Mouse (Mus musculus): ENCODE data around the gene Sestd1.
A peak's percentile ranks its signal among the peaks of the same experiment; 100 is the strongest.

The Sestd1 gene

GRCm38 (mm10) chr2:77280512-77281409 lies at the start of gene Sestd1:
Gene Sestd1, minus strand, starts transcription at chr2:77280592.
- DNase-seq (ENCODE audit: low spot score) = peak; percentile 68

DNA sequence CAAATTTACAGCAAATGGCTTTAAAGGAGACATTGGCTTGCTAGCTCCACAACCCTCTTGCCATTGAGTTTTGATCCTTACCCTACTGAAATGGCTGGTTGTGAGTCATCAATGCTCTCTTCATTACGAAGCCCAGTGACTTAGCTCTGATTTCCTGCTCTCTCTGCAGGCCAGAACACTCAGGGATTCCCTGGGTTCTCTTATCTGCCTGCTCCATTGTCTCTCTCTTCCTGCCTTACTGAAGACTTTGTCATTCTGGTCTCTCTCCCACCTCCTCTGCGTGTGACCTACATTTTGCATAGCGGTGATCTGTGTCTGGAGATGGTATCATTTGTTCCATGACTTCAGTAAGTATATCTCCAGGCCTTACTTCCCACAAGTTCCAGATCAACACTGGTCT lies 46.9 kb upstream of the Sestd1 start:
- DNase-seq (ENCODE audit: low spot score) = no peak

GRCm38 (mm10) chr2:77323739-77324138 lies 43.3 kb upstream of the Sestd1 start:
- no peak for DNase-seq (ENCODE audit: low spot score)

GRCm38 (mm10) chr2:77323156-77323555 lies 42.8 kb upstream of the Sestd1 start:
- DNase-seq (ENCODE audit: low spot score) = no peak

GRCm38 (mm10) chr2:77319196-77319595 lies 38.8 kb upstream of the Sestd1 start:
- DNase-seq (ENCODE audit: low spot score) = no peak

DNA sequence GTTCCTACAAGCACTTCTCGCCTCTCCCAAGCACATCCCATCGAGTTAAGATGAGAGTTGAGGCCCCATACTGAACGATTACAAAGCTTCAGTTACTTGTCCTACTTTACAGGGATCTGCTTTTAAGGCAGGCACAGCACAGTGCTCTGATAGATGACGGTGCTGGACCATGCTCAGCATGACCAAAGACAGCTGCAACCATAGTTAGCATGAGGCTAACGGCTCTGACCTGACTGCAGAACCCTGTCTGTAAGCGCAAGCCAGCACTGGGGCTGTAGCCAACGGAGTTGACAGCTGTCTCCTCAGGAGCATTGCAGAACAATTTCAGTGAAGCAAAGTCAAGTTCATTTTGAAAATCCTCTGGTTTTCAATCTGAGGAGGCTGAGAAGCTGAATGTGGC lies 36.6 kb upstream of the Sestd1 start:
- DNase-seq (ENCODE audit: low spot score) = no peak

- DNase-seq (ENCODE audit: low spot score) = no peak
Measured at GRCm38 (mm10) chr2:77313846-77314245, 33.5 kb upstream of the Sestd1 start.

GRCm38 (mm10) chr2:77312616-77313015 lies 32.2 kb upstream of the Sestd1 start:
- DNase-seq (ENCODE audit: low spot score) = no peak

- peak; percentile 42 for DNase-seq (ENCODE audit: low spot score)
Measured at GRCm38 (mm10) chr2:77309313-77309712, 28.9 kb upstream of the Sestd1 start.

GRCm38 (mm10) chr2:77304494-77304893 lies 24.1 kb upstream of the Sestd1 start:
- no peak for DNase-seq (ENCODE audit: low spot score)

DNA sequence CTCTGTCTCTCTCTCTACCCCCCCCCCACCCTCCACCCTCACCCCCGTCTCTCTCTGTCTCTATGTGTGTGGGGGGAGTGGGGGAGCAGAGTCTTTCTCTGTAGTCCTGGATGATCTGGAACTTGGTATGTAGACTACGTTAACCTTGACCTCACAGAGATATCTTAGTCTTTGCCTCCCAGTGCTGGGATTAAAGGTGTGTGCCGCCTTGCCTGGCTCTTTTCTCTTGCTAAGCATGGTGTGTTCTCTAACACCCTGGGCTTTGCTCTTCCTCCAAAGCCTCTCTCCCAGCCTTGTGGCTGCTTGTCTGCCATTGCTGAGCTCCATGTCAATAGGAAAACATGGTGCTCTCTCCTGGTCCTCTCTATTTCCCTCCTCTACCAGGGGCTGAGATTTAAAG lies 23.3 kb upstream of the Sestd1 start:
- no peak for DNase-seq (ENCODE audit: low spot score)

GRCm38 (mm10) chr2:77302655-77303348 lies 22.4 kb upstream of the Sestd1 start:
- no peak for DNase-seq (ENCODE audit: low spot score)

GRCm38 (mm10) chr2:77301687-77302389 lies 21.4 kb upstream of the Sestd1 start:
- no peak for DNase-seq (ENCODE audit: low spot score)

DNA sequence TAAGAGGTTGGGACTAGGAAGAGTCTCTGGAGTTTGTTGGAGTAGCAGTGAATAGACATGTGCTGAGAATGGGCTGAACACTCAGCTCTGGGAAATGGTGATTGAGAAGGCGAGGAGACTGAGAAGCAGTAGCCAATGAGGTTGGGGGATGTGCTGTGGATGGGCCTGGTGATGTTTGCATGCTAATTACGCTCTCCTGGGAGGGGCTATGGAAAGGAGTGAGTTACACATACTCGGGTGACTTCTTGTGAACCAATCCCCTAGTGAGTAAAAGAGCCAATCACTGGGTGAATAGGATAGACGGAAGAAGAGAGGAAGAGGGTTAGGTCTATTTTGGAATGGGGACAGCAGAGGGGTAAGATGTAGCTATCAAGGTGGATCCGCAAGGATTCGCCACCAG lies 9.3 kb upstream of the Sestd1 start:
- no peak for DNase-seq (ENCODE audit: low spot score)

DNA sequence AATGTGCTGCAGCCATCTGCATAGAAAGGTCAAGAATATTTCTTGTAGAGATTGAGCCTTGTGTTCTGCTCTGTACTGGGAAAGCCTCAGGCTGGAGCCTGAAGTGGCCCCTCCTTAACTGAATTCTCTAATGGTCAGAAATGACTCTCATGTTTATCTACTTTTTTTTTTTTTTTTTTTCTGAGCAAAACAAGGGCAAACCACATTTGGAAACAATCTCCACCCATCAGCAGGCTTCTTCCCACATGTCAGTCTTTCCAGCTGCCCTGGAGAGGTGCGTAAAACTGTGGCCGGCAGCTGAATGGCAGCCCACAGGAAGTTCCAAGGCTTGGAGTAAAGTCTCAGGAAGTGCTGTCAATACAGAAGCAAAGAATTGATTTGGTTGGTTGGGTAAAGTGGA lies 6.4 kb upstream of the Sestd1 start:
- no peak for DNase-seq (ENCODE audit: low spot score)

DNA sequence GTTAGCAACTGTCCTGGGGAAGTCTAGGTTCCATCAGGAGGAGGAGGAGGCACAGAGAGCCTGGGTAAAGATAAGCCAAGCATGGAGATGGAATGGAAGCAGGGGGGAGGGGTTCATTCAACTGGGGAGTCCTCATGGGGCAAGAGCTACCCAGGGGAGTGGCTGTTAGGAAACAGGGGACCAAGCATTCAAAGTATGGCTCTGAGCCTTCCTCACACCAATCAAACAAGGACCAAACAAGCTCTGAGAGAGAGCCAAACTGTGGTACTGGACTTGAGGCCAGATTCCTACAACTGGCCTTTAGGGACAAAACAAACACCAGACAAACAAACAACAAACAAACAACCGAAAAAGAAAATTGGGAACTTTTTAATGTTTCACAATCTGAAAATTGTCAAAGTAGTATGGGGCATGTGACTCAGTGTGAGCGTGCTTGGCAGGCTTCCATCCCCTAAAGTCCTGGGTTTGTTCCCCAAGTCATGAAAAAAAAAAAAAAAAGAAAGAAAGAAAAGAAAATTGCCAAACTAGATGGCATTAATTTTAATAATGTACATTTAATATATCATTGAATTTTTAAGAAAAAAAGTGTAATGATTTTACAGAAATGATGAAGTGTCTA lies 4.0 kb upstream of the Sestd1 start:
- DNase-seq (ENCODE audit: low spot score) = no peak

DNA sequence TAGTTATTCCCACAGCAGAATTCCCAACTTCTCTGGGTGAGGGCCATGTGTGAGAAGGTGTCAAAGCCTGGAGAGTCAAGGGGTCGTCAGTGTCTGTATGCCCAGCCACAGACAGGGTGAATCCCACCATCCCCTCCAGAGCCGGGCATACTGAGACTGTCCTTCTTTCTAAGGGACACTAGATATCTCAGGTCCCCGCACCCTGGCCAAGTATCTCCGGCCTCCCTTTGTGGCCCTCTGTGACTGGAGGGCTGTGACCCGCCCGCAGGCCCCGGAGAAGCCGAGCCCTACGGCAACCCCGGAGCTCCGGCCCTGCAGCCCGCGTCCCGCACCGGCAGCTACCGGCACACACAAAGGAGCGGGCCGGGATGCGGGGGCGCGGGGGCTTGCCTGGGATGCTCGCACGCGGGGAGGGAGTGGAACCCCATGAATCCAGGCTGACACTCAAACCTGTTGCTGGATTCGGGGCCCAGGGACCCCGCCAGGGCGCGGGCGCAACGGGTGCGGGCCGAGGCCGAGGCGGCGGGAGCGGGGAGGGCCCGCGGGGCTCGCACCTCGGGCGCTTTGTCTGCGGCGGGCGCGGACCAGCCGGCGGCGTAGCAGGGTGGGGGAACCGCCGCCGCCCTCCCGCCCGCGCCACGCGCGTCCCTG lies 406 bp downstream of the Sestd1 start:
- DNase-seq (ENCODE audit: low spot score) = peak; percentile 32

DNA sequence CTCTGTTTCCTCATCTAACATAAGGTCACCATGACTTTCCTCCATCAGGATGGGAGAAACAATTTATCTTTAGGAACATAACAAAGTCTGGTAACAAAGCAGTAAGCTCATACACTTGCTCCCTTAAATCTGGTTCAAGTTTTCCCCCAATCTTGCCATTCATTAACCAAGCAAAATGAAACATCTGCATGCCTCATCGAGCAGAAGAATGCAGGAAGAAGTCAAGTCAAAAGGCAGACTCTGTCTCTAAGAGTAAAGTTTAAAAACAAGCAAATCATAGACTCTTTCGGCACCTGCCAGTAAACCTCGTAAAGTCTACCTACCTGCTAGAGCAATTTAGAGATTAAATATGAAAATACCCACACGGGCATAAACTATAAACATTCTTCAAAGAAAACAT lies 3.1 kb downstream of the Sestd1 start:
- no peak for DNase-seq (ENCODE audit: low spot score)

DNA sequence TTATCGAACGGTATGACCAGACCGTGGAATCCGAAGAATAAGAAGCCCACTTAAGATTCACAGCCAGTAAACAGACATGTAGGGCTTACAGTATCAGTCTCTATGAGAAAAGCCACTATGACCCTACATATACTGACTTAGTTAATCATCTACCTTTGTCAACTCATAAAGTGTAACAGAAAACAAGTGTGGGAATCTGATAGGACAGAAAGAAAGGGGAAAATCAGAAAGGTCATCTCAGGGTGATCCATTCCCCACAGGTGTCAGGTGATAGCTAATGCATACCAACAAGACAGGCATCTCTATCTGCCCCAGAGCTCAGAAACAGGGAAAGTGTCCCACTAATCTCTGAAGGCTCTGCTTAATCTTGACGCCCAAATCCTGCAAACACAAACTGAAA lies 4.5 kb downstream of the Sestd1 start:
- no peak for DNase-seq (ENCODE audit: low spot score)

- no peak for DNase-seq (ENCODE audit: low spot score)
Measured at GRCm38 (mm10) chr2:77274976-77275641, 5.3 kb downstream of the Sestd1 start.

DNA sequence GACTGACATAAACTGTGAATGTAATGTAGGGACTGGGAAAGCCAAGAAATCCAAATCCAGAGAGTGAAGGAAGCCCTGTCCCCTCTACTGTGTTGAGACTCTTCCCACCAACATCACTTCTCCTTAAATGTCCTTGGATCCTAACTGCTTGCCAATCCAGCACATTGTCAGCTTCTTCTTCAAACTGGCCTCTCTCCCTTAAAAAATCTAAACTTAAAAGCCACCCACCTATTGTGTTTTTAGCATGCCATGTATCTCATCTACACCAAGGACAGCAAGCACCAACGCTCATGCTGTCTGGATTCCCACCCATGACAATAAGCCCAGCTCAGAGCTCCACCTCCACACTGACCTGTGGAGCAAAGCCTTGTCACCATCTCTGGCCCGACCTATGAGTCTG lies 7.4 kb downstream of the Sestd1 start:
- DNase-seq (ENCODE audit: low spot score) = no peak
